Mouse (Mus musculus): ENCODE measurements around the gene Phkg2. TPM values are rescaled to one million over a fixed set of nuclear protein-coding genes. Genes with fewer than 3 reads are reported as not detected.
"Not testable (repeated sequence)": the region's sequence is repeated elsewhere in the genome, so short reads cannot be mapped to it uniquely, and the experiment has no call there.

Phkg2 gene
- polyA plus RNA-seq, 1 experiment from 2014 or later, result 40.5 TPM

GRCm38 (mm10) chr7:127607150-127607549, 34.0 kb downstream of the Phkg2 start:
- H3K4me2 ChIP-seq, result no peak overlapping the region
- peaks cover 74% of the 10 kb centered on the region for H3K36me3 ChIP-seq
- 63% methylated on average over 6 of the region's 6 CpGs for WGBS
- H3K4me3 ChIP-seq, result no peak overlapping the region
- H3K4me1 ChIP-seq, result peaks cover 5% of the 10 kb centered on the region; the same call in 1 of the 2 replicates
- no peaks in the 10 kb centered on the region for H3K9me3 ChIP-seq
- ATAC-seq (ENCODE audit: borderline replicate concordance, extremely low read depth, low FRiP score, low TSS enrichment), result peak; percentile 41
- no peak overlapping the region for H3K27ac ChIP-seq
- no peaks in the 10 kb centered on the region for H3K27me3 ChIP-seq
- H3K9ac ChIP-seq, result no peak overlapping the region

GRCm38 (mm10) chr7:127611011-127611410, 37.9 kb downstream of the Phkg2 start:
- no peaks in the 10 kb centered on the region for H3K9me3 ChIP-seq
- WGBS, result 96% methylated on average over 29 of the region's 29 CpGs
- H3K36me3 ChIP-seq, result peaks cover 58% of the 10 kb centered on the region
- no peak overlapping the region for H3K9ac ChIP-seq
- no peak overlapping the region for H3K4me2 ChIP-seq
- no peak overlapping the region for H3K4me3 ChIP-seq
- ATAC-seq (ENCODE audit: borderline replicate concordance, extremely low read depth, low FRiP score, low TSS enrichment), result no peak
- H3K27ac ChIP-seq, result no peak overlapping the region
- H3K27me3 ChIP-seq, result no peaks in the 10 kb centered on the region
- peaks cover 18% of the 10 kb centered on the region for H3K4me1 ChIP-seq

GRCm38 (mm10) chr7:127611561-127611960, 38.4 kb downstream of the Phkg2 start:
- Histone ChIP-seq H3K36me3 (peaks cover 55% of the 10 kb centered on the region), H3K27me3 (no peaks in the 10 kb centered on the region), H3K9ac (no peak overlapping the region), H3K27ac (no peak overlapping the region), H3K4me3 (no peak overlapping the region), H3K4me1 (peaks cover 23% of the 10 kb centered on the region), H3K9me3 (no peaks in the 10 kb centered on the region), H3K4me2 (no peak overlapping the region)
- ATAC-seq (ENCODE audit: borderline replicate concordance, extremely low read depth, low FRiP score, low TSS enrichment), result no peak
- 98% methylated on average over 26 of the region's 26 CpGs for WGBS

GRCm38 (mm10) chr7:127613501-127613900, 40.4 kb downstream of the Phkg2 start:
- H3K4me3 ChIP-seq, result peak overlapping the region; percentile 100
- peak overlapping the region; percentile 73 for H3K4me2 ChIP-seq
- no peak overlapping the region for H3K27ac ChIP-seq

GRCm38 (mm10) chr7:127614091-127614490, 41.0 kb downstream of the Phkg2 start:
- peak overlapping the region; percentile 93 for H3K9ac ChIP-seq
- no peaks in the 10 kb centered on the region for H3K9me3 ChIP-seq
- H3K27ac ChIP-seq, result peak overlapping the region; percentile 87; the same call in 1 of the 2 replicates
- H3K4me1 ChIP-seq, result peaks cover 18% of the 10 kb centered on the region
- no peaks in the 10 kb centered on the region for H3K27me3 ChIP-seq
- no peak for ATAC-seq (ENCODE audit: borderline replicate concordance, extremely low read depth, low FRiP score, low TSS enrichment)
- H3K36me3 ChIP-seq, result peaks cover 40% of the 10 kb centered on the region
- H3K4me2 ChIP-seq, result peak overlapping the region; percentile 73
- peak overlapping the region; percentile 100 for H3K4me3 ChIP-seq
- WGBS, result 14% methylated on average over 8 of the region's 8 CpGs

More at GRCm38 (mm10) chr7:127613501-127613900, 40.4 kb downstream of the Phkg2 start:
- Histone ChIP-seq H3K27me3 (no peaks in the 10 kb centered on the region), H3K4me1 (peaks cover 18% of the 10 kb centered on the region), H3K36me3 (peaks cover 46% of the 10 kb centered on the region), H3K9ac (peak overlapping the region; percentile 93; the same call in 1 of the 2 replicates), H3K9me3 (no peaks in the 10 kb centered on the region)
- ATAC-seq (ENCODE audit: borderline replicate concordance, extremely low read depth, low FRiP score, low TSS enrichment), result no peak
- 80% methylated on average over 8 of the region's 8 CpGs for WGBS

- ATAC-seq (ENCODE audit: borderline replicate concordance, extremely low read depth, low FRiP score, low TSS enrichment), result peak; percentile 68
- Histone ChIP-seq H3K27me3 (no peaks in the 10 kb centered on the region), H3K9ac (peak overlapping the region; percentile 93), H3K36me3 (peaks cover 36% of the 10 kb centered on the region), H3K4me3 (peak overlapping the region; percentile 100), H3K4me1 (peaks cover 18% of the 10 kb centered on the region), H3K27ac (peak overlapping the region; percentile 87), H3K4me2 (peak overlapping the region; percentile 73), H3K9me3 (no peaks in the 10 kb centered on the region)
- 0% methylated on average over 34 of the region's 44 CpGs for WGBS
These were observed 41.4 kb downstream of the Phkg2 start for GRCm38 (mm10) chr7:127614511-127614890.

GRCm38 (mm10) chr7:127614891-127615843, 42.0 kb downstream of the Phkg2 start, which contains the start of gene Zfp629:
Gene Zfp629, minus strand, starts transcription at chr7:127615797.
- 1% methylated on average over 49 of the region's 50 CpGs for WGBS
- Histone ChIP-seq H3K27me3 (no peaks in the 10 kb centered on the region), H3K4me2 (peak within 1 kb of the TSS; percentile 73), H3K4me3 (peak within 1 kb of the TSS; percentile 100), H3K4me1 (peaks cover 18% of the 10 kb centered on the region), H3K9ac (peak within 1 kb of the TSS; percentile 93), H3K9me3 (no peaks in the 10 kb centered on the region), H3K27ac (peak within 1 kb of the TSS; percentile 87), H3K36me3 (peaks cover 29% of the 10 kb centered on the region)
- ATAC-seq (ENCODE audit: borderline replicate concordance, extremely low read depth, low FRiP score, low TSS enrichment), result peak; percentile 90

GRCm38 (mm10) chr7:127616336-127616735, 43.2 kb downstream of the Phkg2 start:
- Histone ChIP-seq H3K27ac (no peak overlapping the region), H3K4me1 (peaks cover 18% of the 10 kb centered on the region), H3K4me3 (no peak overlapping the region), H3K9me3 (no peaks in the 10 kb centered on the region), H3K36me3 (peaks cover 18% of the 10 kb centered on the region), H3K4me2 (peak overlapping the region; percentile 73), H3K9ac (no peak overlapping the region), H3K27me3 (no peaks in the 10 kb centered on the region)
- WGBS, result 79% methylated on average over 1 of the region's 1 CpGs
- ATAC-seq (ENCODE audit: borderline replicate concordance, extremely low read depth, low FRiP score, low TSS enrichment), result no peak

GRCm38 (mm10) chr7:127616881-127617280, 43.7 kb downstream of the Phkg2 start:
- H3K9ac ChIP-seq, result no peak overlapping the region
- H3K36me3 ChIP-seq, result peaks cover 12% of the 10 kb centered on the region
- H3K4me1 ChIP-seq, result peaks cover 18% of the 10 kb centered on the region
- no peak for ATAC-seq (ENCODE audit: borderline replicate concordance, extremely low read depth, low FRiP score, low TSS enrichment)
- no peaks in the 10 kb centered on the region for H3K9me3 ChIP-seq
- no peak overlapping the region for H3K27ac ChIP-seq
- no peak overlapping the region for H3K4me3 ChIP-seq
- H3K27me3 ChIP-seq, result no peaks in the 10 kb centered on the region
- WGBS, result 66% methylated on average over 1 of the region's 1 CpGs
- no peak overlapping the region; the same call in 1 of the 2 replicates for H3K4me2 ChIP-seq

- no peaks in the 10 kb centered on the region for H3K27me3 ChIP-seq
- no peak overlapping the region for H3K4me2 ChIP-seq
- H3K4me3 ChIP-seq, result no peak overlapping the region
- peaks cover 18% of the 10 kb centered on the region for H3K4me1 ChIP-seq
- WGBS, result 65% methylated on average over 2 of the region's 2 CpGs
- H3K36me3 ChIP-seq, result peaks cover 2% of the 10 kb centered on the region
- H3K27ac ChIP-seq, result no peak overlapping the region
- H3K9me3 ChIP-seq, result no peaks in the 10 kb centered on the region
- no peak overlapping the region for H3K9ac ChIP-seq
- no peak for ATAC-seq (ENCODE audit: borderline replicate concordance, extremely low read depth, low FRiP score, low TSS enrichment)
These were observed 44.8 kb downstream of the Phkg2 start for GRCm38 (mm10) chr7:127617962-127618361.

GRCm38 (mm10) chr7:127618402-127618801, 45.3 kb downstream of the Phkg2 start:
- H3K27me3 ChIP-seq; ATAC-seq (ENCODE audit: borderline replicate concordance, extremely low read depth, low FRiP score, low TSS enrichment); H3K9me3 ChIP-seq; H3K4me3 ChIP-seq; H3K36me3 ChIP-seq; H3K27ac ChIP-seq; H3K4me2 ChIP-seq; H3K9ac ChIP-seq: not testable (repeated sequence)
- peaks cover 18% of the 10 kb centered on the region for H3K4me1 ChIP-seq
- 91% methylated on average over 7 of the region's 8 CpGs for WGBS

- H3K36me3 ChIP-seq, result no peaks in the 10 kb centered on the region
- no peak overlapping the region for H3K4me3 ChIP-seq
- H3K9ac ChIP-seq, result no peak overlapping the region
- H3K27me3 ChIP-seq, result no peaks in the 10 kb centered on the region
- no peaks in the 10 kb centered on the region for H3K9me3 ChIP-seq
- no peak overlapping the region for H3K27ac ChIP-seq
- no peak overlapping the region for H3K4me2 ChIP-seq
- 95% methylated on average over 7 of the region's 7 CpGs for WGBS
- no peaks in the 10 kb centered on the region for H3K4me1 ChIP-seq
- no peak for ATAC-seq (ENCODE audit: borderline replicate concordance, extremely low read depth, low FRiP score, low TSS enrichment)
These were observed 52.9 kb downstream of the Phkg2 start for GRCm38 (mm10) chr7:127626039-127626438.
